Mouse (Mus musculus): ENCODE data around the gene Hist2h2bb. TPM values are rescaled to one million over a fixed set of nuclear protein-coding genes. Genes with fewer than 3 reads are reported as not detected.
"Not testable (repeated sequence)": the region's sequence is repeated elsewhere in the genome, so short reads cannot be mapped to it uniquely, and the experiment has no call there.

The Hist2h2bb gene
- polyA plus RNA-seq, 1 experiment from 2014 or later, result 14.8 TPM

GRCm38 (mm10) chr3:96262979-96263550, 6.5 kb upstream of the Hist2h2bb start, which contains the start of gene Hist2h4:
Hist2h4 (minus strand) TSS chr3:96263311.
- Histone ChIP-seq H3K4me3 (ENCODE audit: low read length) (peak within 1 kb of the TSS; percentile 55), H3K27me3 (ENCODE audit: insufficient read depth, low read length) (no peaks in the 10 kb centered on the region), H3K36me3 (ENCODE audit: insufficient read depth, low read length) (no peaks in the 10 kb centered on the region), H3K27ac (ENCODE audit: low read length) (peak within 1 kb of the TSS; percentile 99), H3K9me3 (ENCODE audit: low read length) (no peaks in the 10 kb centered on the region), H3K4me2 (replicated peaks; ENCODE audit: low read depth, low read length) (peak within 1 kb of the TSS; percentile 79), H3K4me1 (ENCODE audit: insufficient read depth, low read length) (peaks cover 30% of the 10 kb centered on the region), H3K9ac (replicated peaks; ENCODE audit: low read length) (peak within 1 kb of the TSS; percentile 85)
- ATAC-seq (ENCODE audit: low FRiP score, low TSS enrichment), result peak; percentile 90
- WGBS, result under 1% methylated on average over 40 of the region's 40 CpGs

GRCm38 (mm10) chr3:96263558-96264403, 5.8 kb upstream of the Hist2h2bb start:
- Histone ChIP-seq H3K9ac (replicated peaks; ENCODE audit: low read length) (peak overlapping the region; percentile 71), H3K4me2 (replicated peaks; ENCODE audit: low read depth, low read length) (peak overlapping the region; percentile 79), H3K27me3 (ENCODE audit: insufficient read depth, low read length) (no peaks in the 10 kb centered on the region), H3K4me1 (ENCODE audit: insufficient read depth, low read length) (peaks cover 32% of the 10 kb centered on the region), H3K36me3 (ENCODE audit: insufficient read depth, low read length) (no peaks in the 10 kb centered on the region), H3K27ac (ENCODE audit: low read length) (peak overlapping the region; percentile 99), H3K4me3 (ENCODE audit: low read length) (peak overlapping the region; percentile 55), H3K9me3 (ENCODE audit: low read length) (no peaks in the 10 kb centered on the region)
- ATAC-seq (ENCODE audit: low FRiP score, low TSS enrichment), result peak; percentile 40; the same call in 1 of the 2 replicates
- 4% methylated on average over 27 of the region's 27 CpGs for WGBS

GRCm38 (mm10) chr3:96264404-96264949, 5.1 kb upstream of the Hist2h2bb start:
- Histone ChIP-seq H3K9ac (replicated peaks; ENCODE audit: low read length) (peak overlapping the region; percentile 71), H3K27ac (ENCODE audit: low read length) (peak overlapping the region; percentile 99), H3K4me3 (ENCODE audit: low read length) (peak overlapping the region; percentile 55), H3K9me3 (ENCODE audit: low read length) (no peaks in the 10 kb centered on the region), H3K36me3 (ENCODE audit: insufficient read depth, low read length) (no peaks in the 10 kb centered on the region), H3K4me1 (ENCODE audit: insufficient read depth, low read length) (peaks cover 32% of the 10 kb centered on the region), H3K4me2 (replicated peaks; ENCODE audit: low read depth, low read length) (peak overlapping the region; percentile 79), H3K27me3 (ENCODE audit: insufficient read depth, low read length) (no peaks in the 10 kb centered on the region)
- no peak for ATAC-seq (ENCODE audit: low FRiP score, low TSS enrichment)
- 72% methylated on average over 7 of the region's 7 CpGs for WGBS

- Histone ChIP-seq H3K27me3 (ENCODE audit: insufficient read depth, low read length) (no peaks in the 10 kb centered on the region), H3K9ac (replicated peaks; ENCODE audit: low read length) (no peak overlapping the region), H3K9me3 (ENCODE audit: low read length) (no peaks in the 10 kb centered on the region), H3K4me1 (ENCODE audit: insufficient read depth, low read length) (peaks cover 32% of the 10 kb centered on the region), H3K4me2 (replicated peaks; ENCODE audit: low read depth, low read length) (no peak overlapping the region), H3K27ac (ENCODE audit: low read length) (no peak overlapping the region), H3K4me3 (ENCODE audit: low read length) (no peak overlapping the region), H3K36me3 (ENCODE audit: insufficient read depth, low read length) (no peaks in the 10 kb centered on the region)
- ATAC-seq (ENCODE audit: low FRiP score, low TSS enrichment), result no peak
- WGBS, result 90% methylated on average over 8 of the region's 8 CpGs
Observed at GRCm38 (mm10) chr3:96266132-96266710, 3.3 kb upstream of the Hist2h2bb start.

GRCm38 (mm10) chr3:96267541-96267940, 2.0 kb upstream of the Hist2h2bb start:
- no peaks in the 10 kb centered on the region for H3K9me3 ChIP-seq (ENCODE audit: low read length)
- peaks cover 24% of the 10 kb centered on the region for H3K4me1 ChIP-seq (ENCODE audit: insufficient read depth, low read length)
- 76% methylated on average over 4 of the region's 4 CpGs for WGBS
- no peak overlapping the region for H3K4me3 ChIP-seq (ENCODE audit: low read length)
- H3K4me2 ChIP-seq (replicated peaks; ENCODE audit: low read depth, low read length), result 0 out of 2 replicates have a peak overlapping the region, but pooled peaks have one; percentile 50
- H3K36me3 ChIP-seq (ENCODE audit: insufficient read depth, low read length), result no peaks in the 10 kb centered on the region
- no peak for ATAC-seq (ENCODE audit: low FRiP score, low TSS enrichment)
- no peaks in the 10 kb centered on the region for H3K27me3 ChIP-seq (ENCODE audit: insufficient read depth, low read length)
- peak overlapping the region; percentile 97 for H3K27ac ChIP-seq (ENCODE audit: low read length)
- peak overlapping the region; percentile 26 for H3K9ac ChIP-seq (replicated peaks; ENCODE audit: low read length)

- WGBS, result 19% methylated on average over 28 of the region's 30 CpGs
- ATAC-seq (ENCODE audit: low FRiP score, low TSS enrichment), result peak; percentile 73
Observed at GRCm38 (mm10) chr3:96268051-96268775, 1.3 kb upstream of the Hist2h2bb start, which contains the start of gene Hist2h3b. Hist2h3b (plus strand) TSS chr3:96268654.

GRCm38 (mm10) chr3:96268776-96269378, 675 bp upstream of the Hist2h2bb start:
- peak; percentile 53 for ATAC-seq (ENCODE audit: low FRiP score, low TSS enrichment)
- Histone ChIP-seq H3K27ac (ENCODE audit: low read length) (peak overlapping the region; percentile 98), H3K4me3 (ENCODE audit: low read length) (peak overlapping the region; percentile 66), H3K4me2 (replicated peaks; ENCODE audit: low read depth, low read length) (peak overlapping the region; percentile 67), H3K9ac (replicated peaks; ENCODE audit: low read length) (peak overlapping the region; percentile 69), H3K4me1 (ENCODE audit: insufficient read depth, low read length) (peaks cover 23% of the 10 kb centered on the region)
- not testable (repeated sequence) for H3K27me3 ChIP-seq (ENCODE audit: insufficient read depth, low read length); H3K36me3 ChIP-seq (ENCODE audit: insufficient read depth, low read length); H3K9me3 ChIP-seq (ENCODE audit: low read length)
- 2% methylated on average over 9 of the region's 44 CpGs for WGBS

More at GRCm38 (mm10) chr3:96268051-96268775, 1.3 kb upstream of the Hist2h2bb start, which contains the start of gene Hist2h3b:
- Histone ChIP-seq H3K36me3 (ENCODE audit: insufficient read depth, low read length) (no peaks in the 10 kb centered on the region), H3K4me3 (ENCODE audit: low read length) (peak within 1 kb of the TSS; percentile 66), H3K27me3 (ENCODE audit: insufficient read depth, low read length) (no peaks in the 10 kb centered on the region), H3K27ac (ENCODE audit: low read length) (peak within 1 kb of the TSS; percentile 98), H3K4me2 (replicated peaks; ENCODE audit: low read depth, low read length) (peak within 1 kb of the TSS; percentile 67), H3K9ac (replicated peaks; ENCODE audit: low read length) (peak within 1 kb of the TSS; percentile 69), H3K9me3 (ENCODE audit: low read length) (no peaks in the 10 kb centered on the region), H3K4me1 (ENCODE audit: insufficient read depth, low read length) (peaks cover 24% of the 10 kb centered on the region)

GRCm38 (mm10) chr3:96273591-96274465, 4.3 kb downstream of the Hist2h2bb start:
- no peaks in the 10 kb centered on the region for H3K36me3 ChIP-seq (ENCODE audit: insufficient read depth, low read length)
- 88% methylated on average over 17 of the region's 17 CpGs for WGBS
- no peak for ATAC-seq (ENCODE audit: low FRiP score, low TSS enrichment)
- H3K27ac ChIP-seq (ENCODE audit: low read length), result no peak overlapping the region
- no peaks in the 10 kb centered on the region for H3K9me3 ChIP-seq (ENCODE audit: low read length)
- no peaks in the 10 kb centered on the region; the same call in 1 of the 2 replicates for H3K27me3 ChIP-seq (ENCODE audit: insufficient read depth, low read length)
- peaks cover 9% of the 10 kb centered on the region; the same call in 1 of the 2 replicates for H3K4me1 ChIP-seq (ENCODE audit: insufficient read depth, low read length)
- no peak overlapping the region for H3K9ac ChIP-seq (replicated peaks; ENCODE audit: low read length)
- H3K4me3 ChIP-seq (ENCODE audit: low read length), result no peak overlapping the region
- no peak overlapping the region for H3K4me2 ChIP-seq (replicated peaks; ENCODE audit: low read depth, low read length)

All from kidney, embryonic 16.5 days (tissue).